Mouse (Mus musculus) thymus, adult 18-20 months (tissue): ENCODE data around the gene Foxp1.

Experiments
- DNase-seq, 2 experiments: peaks; one replicate each; pipeline ENCODE4 v3.0.0; 2022; ENCODE audit warnings: mixed read lengths in 2 of 2

The Foxp1 gene

GRCm38 (mm10) chr6:98931881-98932540 lies 590.5 kb downstream of the Foxp1 start:
- DNase-seq = no peak

DNA sequence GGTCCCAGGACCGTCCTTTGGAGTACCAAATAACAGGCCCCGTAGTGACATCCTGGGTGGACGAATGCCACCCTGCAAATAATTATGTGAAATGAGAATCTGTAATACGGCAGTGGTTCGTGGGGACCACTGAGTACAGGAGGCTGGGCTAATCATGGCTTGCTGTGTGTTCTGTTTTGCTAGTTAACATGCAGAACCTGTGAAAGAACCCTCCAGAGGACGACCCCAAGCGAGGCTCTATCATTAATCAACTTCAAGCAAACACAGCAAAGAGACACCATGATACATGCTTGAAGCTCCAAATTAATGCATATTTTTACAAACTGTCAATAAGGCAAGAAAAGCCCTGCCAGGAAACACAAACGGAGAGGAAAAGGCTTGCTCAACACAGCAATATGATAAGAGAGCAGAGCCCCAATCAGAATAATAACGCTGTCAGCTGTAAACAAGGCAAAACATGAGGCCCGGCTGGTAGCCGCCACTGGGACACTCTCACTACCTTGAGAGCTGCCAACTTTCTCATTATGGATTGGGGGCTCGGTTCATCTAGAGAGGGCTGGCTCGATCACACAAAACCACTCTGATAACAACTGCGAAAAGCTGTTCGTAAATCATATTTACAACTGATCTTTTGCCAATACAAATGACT lies 591.7 kb downstream of the Foxp1 start:
- no peak for DNase-seq

GRCm38 (mm10) chr6:98928365-98928764 lies 594.2 kb downstream of the Foxp1 start:
- no peak for DNase-seq

- no peak for DNase-seq
Measured at GRCm38 (mm10) chr6:98901259-98901658, 621.3 kb downstream of the Foxp1 start.

- DNase-seq = no peak
Measured at GRCm38 (mm10) chr6:98878208-98878607, 644.3 kb downstream of the Foxp1 start.

DNA sequence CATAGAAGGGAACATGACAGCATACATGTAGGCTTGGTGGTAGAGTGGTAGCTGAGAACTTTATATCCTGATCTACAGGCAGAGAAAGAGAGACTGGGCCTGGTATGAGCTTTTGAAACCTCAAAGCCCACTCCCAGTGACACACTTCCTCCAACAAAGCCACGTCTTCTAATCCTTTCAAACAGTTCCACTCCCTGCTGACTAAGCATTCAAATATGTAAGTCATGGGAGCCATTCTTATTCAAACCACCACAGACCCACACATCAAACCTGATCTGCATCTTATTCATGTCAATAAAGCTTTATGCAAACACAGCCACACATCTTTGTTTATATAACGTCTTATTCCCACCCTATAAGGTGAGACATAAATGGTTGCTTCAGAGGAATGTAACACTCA lies 646.1 kb downstream of the Foxp1 start:
- DNase-seq = no peak
